Mouse (Mus musculus) midbrain, embryonic 11.5 days (tissue): ENCODE results near the gene Gper1. TPM values are rescaled to one million over a fixed set of nuclear protein-coding genes. Genes with fewer than 3 reads are reported as not detected.
"Not testable (repeated sequence)": the region's sequence is repeated elsewhere in the genome, so short reads cannot be mapped to it uniquely, and the experiment has no call there.

Experiments used
- ATAC-seq: fragments of 200-750 bp; cut with Nextera tagmentation; 2 replicates; pipeline ENCODE4 v1.8.0; 2017; ENCODE audit warnings: moderate TSS enrichment, moderate library complexity; ENCODE audit not compliant: low FRiP score
- DNase-seq: peaks from one replicate; pipeline ENCODE4 v3.0.0; 2015; ENCODE audit warnings: low spot score; ENCODE audit errors: missing footprints
- H3K27ac ChIP-seq: fragments of 300-500 bp; sonication (generic); 2 replicates; pipeline ENCODE4 v1.5.1; 2014; ENCODE audit warnings: low read depth, low read length
- H3K27me3 ChIP-seq: fragments of 300-500 bp; sonication (generic); 2 replicates; pipeline ENCODE4 v1.6.1; 2014; ENCODE audit warnings: mild to moderate bottlenecking, low read length, moderate library complexity, mixed read lengths; ENCODE audit not compliant: control insufficient read depth, insufficient read depth
- H3K36me3 ChIP-seq: fragments of 300-500 bp; sonication (generic); 2 replicates; pipeline ENCODE4 v1.6.1; 2014; ENCODE audit warnings: mild to moderate bottlenecking, low read length, moderate library complexity, mixed read lengths; ENCODE audit not compliant: control insufficient read depth, insufficient read depth
- H3K4me1 ChIP-seq: fragments of 300-500 bp; sonication (generic); 2 replicates; pipeline ENCODE4 v1.6.1; 2014; ENCODE audit warnings: low read length; ENCODE audit not compliant: control insufficient read depth, insufficient read depth
- H3K4me2 ChIP-seq: fragments of 300-500 bp; sonication (generic); 2 replicates; pipeline ENCODE4 v1.6.1; 2014; ENCODE audit warnings: mild to moderate bottlenecking, moderate library complexity
- H3K4me3 ChIP-seq: fragments of 300-500 bp; sonication (generic); 2 replicates; pipeline ENCODE4 v1.5.1; 2014; ENCODE audit warnings: low read depth, low read length
- H3K9ac ChIP-seq: fragments of 300-500 bp; sonication (generic); 2 replicates; pipeline ENCODE4 v1.6.1; 2014; ENCODE audit warnings: low read length
- H3K9me3 ChIP-seq: fragments of 300-500 bp; sonication (generic); 2 replicates; pipeline ENCODE4 v1.6.1; 2016; ENCODE audit warnings: low read length; ENCODE audit not compliant: control insufficient read depth
- WGBS: fragments of 180-500 bp; shearing (Covaris S2); extraction: QIAGEN DNeasy Blood & Tissue Kit; methylation state at CpG from one replicate; pipeline ENCODE4 v1.1.7; 2014; 5-methylcytosine and 5-hydroxymethylcytosine counted together
- polyA plus RNA-seq: library from polyadenylated mRNA; unstranded; fragments of >200 nt; fragmentation: Nextera tagmentation; extraction: Ambion mirVana; gene quantifications from 2 replicates; pipeline ENCODE4 v1.2.1, GENCODE M21; 2014

Gene Gper1
- polyA plus RNA-seq, 1 experiment from 2014 or later: 1.9 TPM

- Histone ChIP-seq H3K27ac (no peak overlapping the region; the same call in 1 of the 2 replicates), H3K9me3 (no peaks in the 10 kb centered on the region), H3K4me1 (no peaks in the 10 kb centered on the region)
Measured at GRCm38 (mm10) chr5:139389676-139390061, 33.3 kb upstream of the Gper1 start.

GRCm38 (mm10) chr5:139390324-139391119 lies 32.4 kb upstream of the Gper1 start:
- not testable (repeated sequence) for H3K27me3 ChIP-seq, H3K9me3 ChIP-seq, H3K36me3 ChIP-seq, H3K9ac ChIP-seq, H3K4me1 ChIP-seq, H3K27ac ChIP-seq, H3K4me3 ChIP-seq, DNase-seq, H3K4me2 ChIP-seq, ATAC-seq
- 78% methylated on average over 5 of the region's 5 CpGs for WGBS

More at GRCm38 (mm10) chr5:139389676-139390061, 33.3 kb upstream of the Gper1 start:
- 73% methylated on average over 6 of the region's 6 CpGs for WGBS
- Histone ChIP-seq H3K9ac (no peak overlapping the region), H3K4me2 (no peak overlapping the region), H3K36me3 (no peaks in the 10 kb centered on the region), H3K4me3 (no peak overlapping the region), H3K27me3 (no peaks in the 10 kb centered on the region)
- no peak for ATAC-seq
- DNase-seq: no peak

GRCm38 (mm10) chr5:139391309-139391990 lies 31.5 kb upstream of the Gper1 start:
- Histone ChIP-seq H3K4me3 (no peak overlapping the region), H3K27me3 (no peaks in the 10 kb centered on the region), H3K36me3 (no peaks in the 10 kb centered on the region), H3K9me3 (no peaks in the 10 kb centered on the region), H3K27ac (no peak overlapping the region), H3K4me1 (no peaks in the 10 kb centered on the region), H3K9ac (no peak overlapping the region), H3K4me2 (no peak overlapping the region)
- ATAC-seq (no peak), DNase-seq (no peak)
- 84% methylated on average over 11 of the region's 11 CpGs for WGBS

- H3K4me3 ChIP-seq: no peak overlapping the region
- ATAC-seq (no peak), DNase-seq (no peak)
- 92% methylated on average over 37 of the region's 37 CpGs for WGBS
- no peaks in the 10 kb centered on the region for H3K9me3 ChIP-seq
- no peak overlapping the region for H3K4me2 ChIP-seq
- no peak overlapping the region for H3K9ac ChIP-seq
- H3K36me3 ChIP-seq: no peaks in the 10 kb centered on the region
- H3K27me3 ChIP-seq: no peaks in the 10 kb centered on the region
- H3K27ac ChIP-seq: no peak overlapping the region
- no peaks in the 10 kb centered on the region for H3K4me1 ChIP-seq
Measured at GRCm38 (mm10) chr5:139392219-139393196, 30.4 kb upstream of the Gper1 start.

GRCm38 (mm10) chr5:139393197-139393588 lies 29.8 kb upstream of the Gper1 start:
- WGBS: 89% methylated on average over 16 of the region's 16 CpGs
- Histone ChIP-seq H3K4me1 (no peaks in the 10 kb centered on the region), H3K4me3 (no peak overlapping the region), H3K9ac (no peak overlapping the region), H3K4me2 (no peak overlapping the region), H3K9me3 (no peaks in the 10 kb centered on the region), H3K27me3 (no peaks in the 10 kb centered on the region), H3K36me3 (no peaks in the 10 kb centered on the region), H3K27ac (no peak overlapping the region)
- DNase-seq (no peak), ATAC-seq (no peak)

- H3K9ac ChIP-seq: no peak overlapping the region
- no peaks in the 10 kb centered on the region for H3K9me3 ChIP-seq
- DNase-seq (no peak), ATAC-seq (no peak)
- no peaks in the 10 kb centered on the region for H3K27me3 ChIP-seq
- no peaks in the 10 kb centered on the region for H3K36me3 ChIP-seq
- no peak overlapping the region for H3K4me2 ChIP-seq
- 70% methylated on average over 7 of the region's 7 CpGs for WGBS
- no peaks in the 10 kb centered on the region for H3K4me1 ChIP-seq
- H3K4me3 ChIP-seq: no peak overlapping the region
- H3K27ac ChIP-seq: no peak overlapping the region
Measured at GRCm38 (mm10) chr5:139394399-139394798, 28.6 kb upstream of the Gper1 start.

- H3K27me3 ChIP-seq: no peaks in the 10 kb centered on the region
- 94% methylated on average over 4 of the region's 4 CpGs for WGBS
Measured at GRCm38 (mm10) chr5:139395528-139395927, 27.4 kb upstream of the Gper1 start.

GRCm38 (mm10) chr5:139397359-139397916 lies 25.5 kb upstream of the Gper1 start:
- ATAC-seq (no peak), DNase-seq (no peak)
- no peak overlapping the region for H3K27ac ChIP-seq
- 87% methylated on average over 4 of the region's 4 CpGs for WGBS
- no peak overlapping the region for H3K4me2 ChIP-seq
- H3K27me3 ChIP-seq: no peaks in the 10 kb centered on the region
- no peaks in the 10 kb centered on the region for H3K4me1 ChIP-seq
- H3K4me3 ChIP-seq: no peak overlapping the region
- H3K9ac ChIP-seq: no peak overlapping the region
- no peaks in the 10 kb centered on the region for H3K9me3 ChIP-seq
- H3K36me3 ChIP-seq: no peaks in the 10 kb centered on the region

More at GRCm38 (mm10) chr5:139395528-139395927, 27.4 kb upstream of the Gper1 start:
- Histone ChIP-seq H3K4me1 (no peaks in the 10 kb centered on the region), H3K4me2 (no peak overlapping the region), H3K9ac (no peak overlapping the region), H3K27ac (no peak overlapping the region), H3K36me3 (no peaks in the 10 kb centered on the region), H3K9me3 (no peaks in the 10 kb centered on the region), H3K4me3 (no peak overlapping the region)
- ATAC-seq: no peak
- no peak for DNase-seq
